In the genomic region with DNA sequence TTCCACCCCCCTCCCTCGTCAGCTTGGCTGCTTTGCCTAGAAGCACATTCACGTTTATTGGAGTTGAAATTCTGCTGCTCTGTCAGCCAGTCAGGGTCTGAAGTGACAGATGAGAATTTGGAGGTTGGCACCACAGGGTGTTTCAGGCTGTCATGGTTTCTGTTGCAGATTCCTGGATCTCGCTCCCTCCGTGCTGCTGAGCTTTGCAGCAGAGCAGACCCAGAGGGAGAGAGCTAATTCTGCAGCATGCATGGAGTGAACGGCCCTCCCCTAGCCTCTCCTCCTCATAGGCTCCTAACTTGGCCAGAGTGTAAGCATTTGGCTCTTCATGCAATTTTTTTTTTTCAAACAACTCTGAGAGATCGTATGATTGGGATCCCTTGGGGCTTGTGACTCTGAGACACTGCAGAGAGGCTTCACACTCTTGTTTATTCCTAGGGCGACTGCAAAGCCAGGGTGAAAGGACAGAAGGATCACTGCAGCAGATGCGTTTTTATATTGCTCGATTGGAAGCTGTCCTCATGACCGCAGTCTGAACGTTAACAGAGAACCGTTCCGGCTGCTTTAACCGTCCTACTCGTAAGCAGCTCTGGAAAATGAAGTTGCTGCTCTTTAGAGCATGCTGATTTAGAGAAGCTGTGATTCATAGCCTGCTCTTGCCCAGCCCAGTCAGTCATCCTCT, we compare ENCODE assay signal across 8 mouse cellular contexts. TPM values are rescaled to one million over a fixed set of nuclear protein-coding genes. Genes with fewer than 3 reads are reported as not detected.
A peak's percentile ranks its signal among the peaks of the same experiment; 100 is the strongest.
DNase-seq lines count a peak whose midpoint lies in the region; ATAC-seq and TF ChIP-seq lines count a peak whose summit lies in the region.

TSS of gene Sparcl1 (minus strand) at position 243 of the 682 bp plus-strand sequence.

- intact Hi-C loops in heart, postnatal 10 days (cut with DNase I), result loop anchor here (2.0 kb wide), 1 partner anchor 15 kb away; no protein-coding TSS in a partner anchor

- no peak for TF ChIP-seq POLR2A in brain, embryonic 14.5 days (IDR thresholded peaks at IDR 0.05; ENCODE audit: borderline replicate concordance, extremely low read depth, insufficient read depth, insufficient read length, poor library complexity, severe bottlenecking)

- TF ChIP-seq CTCF in brain, embryonic 14.5 days (IDR thresholded peaks at IDR 0.05; ENCODE audit: borderline replicate concordance, extremely low read depth, insufficient read depth, insufficient read length), result no peak
- TF ChIP-seq CTCF in layer of hippocampus, adult 2 months (conservative IDR thresholded peaks at IDR 0.05), result no peak

- peak; percentile 66 for DNase-seq in 3T3-L1 (ENCODE audit: low read depth, low spot score)
- peak; percentile 86 for DNase-seq in brain, embryonic 14.5 days (ENCODE audit: low read depth)
- DNase-seq in heart, postnatal 10 days, result peak; percentile 70 to 74
- DNase-seq in layer of hippocampus, adult 2 months (ENCODE audit: low spot score in 2 of 2), result peak; percentile 71 to 80
- DNase-seq in lung, postnatal 14 days, result peak; percentile 39
- peak; percentile 52 to 66 for DNase-seq in right cerebral cortex, postnatal 36 days (ENCODE audit: low spot score in 2 of 2)

- peak within 1 kb of the TSS; percentile 77 for H3K4me3 ChIP-seq in layer of hippocampus, adult 2 months

- ATAC-seq in frontal cortex, adult (ENCODE audit: low TSS enrichment), result peak; percentile 50
- no peak for ATAC-seq in granulocyte monocyte progenitor cell, adult 5-6 weeks (replicated peaks; ENCODE audit: poor library complexity, severe bottlenecking)

- H3K27ac ChIP-seq in layer of hippocampus, adult 2 months, result peak within 1 kb of the TSS; percentile 97

RNA-seq across cellular contexts. Expression of gene Sparcl1, which starts in this region (rescaled TPM):
- 75.9 and 150 TPM in 2 replicates for polyA plus RNA-seq in brain, embryonic 14.5 days (2012; rRNA removed)
- total RNA-seq in heart, postnatal 10 days (2021), result 100 to 1,000 TPM; 372 to 394 TPM
- total RNA-seq in layer of hippocampus, adult 2 months (2021), result 1,000 to 10,000 TPM; 1,426 to 1,439 TPM
- total RNA-seq in granulocyte monocyte progenitor cell, adult 5-6 weeks (2014; fragmentation: Nextera tagmentation), result not detected in 2 replicates
- total RNA-seq in granulocyte monocyte progenitor cell, adult 5-6 weeks (2017), result not detected in 2 replicates

Comparison
In these comparisons a context has a peak if more than half of its experiments do, and no peak if none do; other contexts are left out.
1. RNA of gene Sparcl1 (total RNA-seq): 1,426 to 1,439 TPM in layer of hippocampus, adult 2 months and 372 to 394 TPM in heart, postnatal 10 days; not detected in granulocyte monocyte progenitor cell, adult 5-6 weeks; every median in the first group is over 100 times any median in the second.
2. Peak in every context shown above with its lines, with median percentiles within 50 percentile points of each other: DNase-seq.